Mouse (Mus musculus) lung, postnatal 0 days (tissue): ENCODE data around the gene Usp4. TPM values are rescaled to one million over a fixed set of nuclear protein-coding genes. Genes with fewer than 3 reads are reported as not detected.

Experiments
- ATAC-seq: fragments of 200-750 bp; cut with Nextera tagmentation; 2 replicates; pipeline ENCODE4 v1.8.0; 2017; ENCODE audit warnings: moderate library complexity
- DNase-seq: peaks from one replicate; pipeline ENCODE4 v3.0.0-alpha.2; 2016; ENCODE audit warnings: low spot score
- H3K27ac ChIP-seq: fragments of 300-500 bp; sonication (generic); 2 replicates; pipeline ENCODE4 v1.5.1; 2014; ENCODE audit warnings: antibody characterized with exemption, mild to moderate bottlenecking, low read length, mixed read lengths
- H3K27me3 ChIP-seq: fragments of 300-500 bp; sonication (generic); replicated peaks from 2 replicates; pipeline ENCODE4 v1.6.1; 2014; ENCODE audit warnings: low read length, mixed read lengths; ENCODE audit not compliant: insufficient read depth
- H3K36me3 ChIP-seq: fragments of 300-500 bp; sonication (generic); 2 replicates; pipeline ENCODE4 v1.6.1; 2014; ENCODE audit warnings: low read length, mixed read lengths; ENCODE audit not compliant: insufficient read depth
- H3K4me1 ChIP-seq: fragments of 300-500 bp; sonication (generic); 2 replicates; pipeline ENCODE4 v1.6.1; 2014; ENCODE audit warnings: antibody characterized with exemption, low read depth, low read length, mixed read lengths; ENCODE audit not compliant: insufficient read depth
- H3K4me2 ChIP-seq: fragments of 300-500 bp; sonication (generic); replicated peaks from 2 replicates; pipeline ENCODE4 v1.6.1; 2014; ENCODE audit warnings: low read depth, mild to moderate bottlenecking, low read length, moderate library complexity, mixed read lengths
- H3K4me3 ChIP-seq: fragments of 300-500 bp; sonication (generic); 2 replicates; pipeline ENCODE4 v1.5.1; 2014; ENCODE audit warnings: low read depth, low read length
- H3K9ac ChIP-seq: fragments of 300-500 bp; sonication (generic); replicated peaks from 2 replicates; pipeline ENCODE4 v1.6.1; 2014; ENCODE audit warnings: low read depth, mild to moderate bottlenecking
- H3K9me3 ChIP-seq: fragments of 300-500 bp; sonication (generic); 2 replicates; pipeline ENCODE4 v1.6.1; 2016; ENCODE audit warnings: low read length, mixed read lengths
- CTCF ChIP-seq: IDR thresholded peaks from 2 replicates; pipeline ENCODE4 v1.5.1; 2016; ENCODE audit warnings: antibody characterized with exemption, mild to moderate bottlenecking
- EP300 ChIP-seq: IDR thresholded peaks from 2 replicates; pipeline ENCODE4 v1.6.1; 2016; ENCODE audit warnings: antibody characterized with exemption, mild to moderate bottlenecking, control low read depth
- WGBS: fragments of 180-500 bp; shearing (Covaris S2); extraction: QIAGEN DNeasy Blood & Tissue Kit; methylation state at CpG from one replicate; pipeline ENCODE4 v1.1.7; 2014; 5-methylcytosine and 5-hydroxymethylcytosine counted together
- polyA plus RNA-seq: library from polyadenylated mRNA; unstranded; fragments of >200 nt; fragmentation: Nextera tagmentation; extraction: Ambion mirVana; gene quantifications from 2 replicates; pipeline ENCODE4 v1.2.1, GENCODE M21; 2015

Usp4 gene
- polyA plus RNA-seq, 1 experiment from 2014 or later: 61.4 TPM

- no peak overlapping the region for H3K4me3 ChIP-seq
- H3K4me1 ChIP-seq: no peaks in the 10 kb centered on the region
- no peaks in the 10 kb centered on the region for H3K9me3 ChIP-seq
- no peak overlapping the region for H3K9ac ChIP-seq
- DNase-seq: no peak
- 79% methylated on average over 9 of the region's 9 CpGs for WGBS
- H3K36me3 ChIP-seq: no peaks in the 10 kb centered on the region
- no peak overlapping the region for H3K27ac ChIP-seq
- ATAC-seq: no peak
- no peaks in the 10 kb centered on the region for H3K27me3 ChIP-seq
- no peak overlapping the region for H3K4me2 ChIP-seq
- no peak for TF ChIP-seq CTCF
- no peak for TF ChIP-seq EP300
Measured at GRCm38 (mm10) chr9:108411381-108411942, 63.8 kb downstream of the Usp4 start.

DNA sequence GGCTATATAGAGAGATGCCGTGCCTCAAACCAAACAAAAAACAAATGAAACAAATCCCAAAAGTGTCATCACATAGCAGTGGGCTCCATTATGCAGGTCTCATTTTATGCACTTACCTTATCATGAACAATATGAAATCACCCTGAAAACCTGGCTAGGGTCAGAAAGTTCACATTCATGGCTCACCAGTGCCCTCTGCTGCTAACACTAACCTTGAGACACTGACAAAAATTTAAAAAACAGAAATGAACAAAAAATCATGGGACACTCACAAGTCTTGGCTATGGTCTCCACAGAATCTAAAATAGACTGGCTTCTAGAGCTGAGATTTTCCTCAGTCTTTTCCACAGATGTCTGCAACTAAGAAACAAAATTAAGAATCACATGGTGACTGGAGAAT, 64.6 kb downstream of the Usp4 start:
- Histone ChIP-seq H3K9me3 (no peaks in the 10 kb centered on the region), H3K4me3 (no peak overlapping the region), H3K9ac (no peak overlapping the region), H3K4me1 (no peaks in the 10 kb centered on the region), H3K4me2 (no peak overlapping the region), H3K27me3 (no peaks in the 10 kb centered on the region), H3K36me3 (no peaks in the 10 kb centered on the region), H3K27ac (no peak overlapping the region)
- no peak for ATAC-seq
- WGBS: 74% methylated on average over 1 of the region's 1 CpGs
- TF ChIP-seq CTCF: peak; percentile 54
- TF ChIP-seq EP300: no peak
- DNase-seq: peak; percentile 44

DNA sequence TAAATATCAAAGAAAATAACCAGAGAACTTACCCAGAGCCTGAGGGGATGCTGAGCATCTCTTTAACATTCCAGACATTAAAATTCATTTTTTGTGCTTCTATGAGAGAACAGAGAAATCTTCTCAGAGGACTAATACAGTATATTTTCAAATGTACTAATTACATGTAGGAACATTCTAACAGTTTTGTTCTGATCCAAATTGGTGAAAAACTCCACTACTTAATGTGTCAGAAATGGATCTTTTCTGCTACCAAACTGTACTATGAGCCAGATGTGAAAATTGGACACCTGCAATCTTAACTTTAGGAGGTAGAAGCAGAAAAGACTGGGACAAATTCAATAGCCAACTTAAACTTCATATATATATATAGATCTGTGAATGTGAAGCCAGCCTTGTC, 80.7 kb downstream of the Usp4 start, which contains the start of gene Ccdc36:
Ccdc36 (minus strand) TSS at position 101 of the 400 bp plus-strand sequence.
- Histone ChIP-seq H3K9ac (no peak within 1 kb of the TSS), H3K4me1 (no peaks in the 10 kb centered on the region), H3K4me3 (no peak within 1 kb of the TSS), H3K27me3 (no peaks in the 10 kb centered on the region), H3K4me2 (no peak within 1 kb of the TSS), H3K27ac (no peak within 1 kb of the TSS), H3K36me3 (no peaks in the 10 kb centered on the region), H3K9me3 (no peaks in the 10 kb centered on the region)
- DNase-seq (no peak), ATAC-seq (no peak)
- no peak for TF ChIP-seq EP300
- no peak for TF ChIP-seq CTCF

DNA sequence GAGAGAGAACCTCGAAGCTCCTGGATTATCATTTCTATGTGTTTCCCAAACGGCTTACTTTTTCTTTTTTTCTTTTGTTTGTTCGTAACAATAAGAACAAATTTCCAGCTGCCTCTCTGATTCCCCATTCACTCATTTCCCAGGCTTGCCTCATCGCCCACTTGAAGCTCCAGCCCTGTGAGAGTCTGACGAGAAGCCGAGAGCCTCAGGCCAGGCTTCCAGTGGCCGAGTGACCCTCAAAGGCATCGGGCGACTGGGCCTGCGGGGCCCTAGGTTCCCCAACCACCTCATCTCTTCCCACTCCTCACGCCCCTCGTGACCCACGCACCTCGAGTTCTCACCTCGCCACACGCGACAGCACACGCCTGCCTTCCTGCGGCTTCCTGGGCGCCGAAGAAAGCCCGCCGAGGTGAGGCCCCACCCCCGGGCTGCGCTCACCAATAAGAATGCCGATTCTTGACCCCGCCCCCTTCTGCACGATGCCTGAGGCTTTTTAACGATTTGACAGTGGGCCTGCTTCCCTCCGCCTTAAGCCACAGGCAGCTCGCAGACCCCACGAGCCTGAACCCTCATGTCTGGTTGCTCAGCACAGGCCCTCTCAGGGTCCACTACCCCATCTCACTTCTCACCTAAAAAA, 83.9 kb downstream of the Usp4 start:
- Histone ChIP-seq H3K4me3 (peak overlapping the region; percentile 20; the same call in 1 of the 2 replicates), H3K4me2 (peak overlapping the region; percentile 51), H3K4me1 (no peaks in the 10 kb centered on the region), H3K36me3 (no peaks in the 10 kb centered on the region), H3K27ac (no peak overlapping the region), H3K9me3 (no peaks in the 10 kb centered on the region), H3K9ac (no peak overlapping the region), H3K27me3 (no peaks in the 10 kb centered on the region)
- 39% methylated on average over 32 of the region's 32 CpGs for WGBS
- TF ChIP-seq CTCF (no peak), EP300 (no peak)
- ATAC-seq (peak; percentile 82), DNase-seq (peak; percentile 72)

GRCm38 (mm10) chr9:108436182-108436581, 88.5 kb downstream of the Usp4 start, which contains the start of gene BC048562:
TSS of gene BC048562 (plus strand) at chr9:108436482.
- Histone ChIP-seq H3K4me2 (no peak within 1 kb of the TSS), H3K4me3 (no peak within 1 kb of the TSS), H3K9ac (no peak within 1 kb of the TSS), H3K36me3 (no peaks in the 10 kb centered on the region), H3K27me3 (no peaks in the 10 kb centered on the region), H3K4me1 (peaks cover 4% of the 10 kb centered on the region; the same call in 1 of the 2 replicates), H3K9me3 (no peaks in the 10 kb centered on the region), H3K27ac (no peak within 1 kb of the TSS)
- 71% methylated on average over 3 of the region's 3 CpGs for WGBS
- TF ChIP-seq CTCF (no peak), EP300 (no peak)
- DNase-seq (no peak), ATAC-seq (no peak)

DNA sequence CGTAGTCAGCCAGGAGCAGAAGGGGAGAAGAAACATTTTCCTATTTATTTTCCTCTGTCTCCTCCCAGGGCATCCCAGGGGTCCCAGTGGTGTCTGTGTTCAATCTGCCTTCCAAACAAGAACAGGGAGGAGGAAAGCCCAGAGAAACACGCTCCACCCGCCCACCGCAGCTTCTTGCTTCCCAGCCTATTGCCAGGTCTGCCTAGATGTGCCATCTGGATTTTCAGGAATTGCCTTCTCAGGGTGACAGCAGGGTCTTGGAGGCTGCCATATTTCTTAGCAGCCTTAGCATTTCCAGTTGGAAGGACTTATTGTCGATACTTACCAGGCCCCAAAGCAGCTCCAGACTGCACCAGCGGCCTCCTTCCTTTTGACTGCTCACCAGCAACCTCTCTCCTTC, 91.5 kb downstream of the Usp4 start:
- no peak overlapping the region for H3K4me2 ChIP-seq
- TF ChIP-seq EP300 (no peak), CTCF (no peak)
- no peak overlapping the region for H3K4me3 ChIP-seq
- H3K9ac ChIP-seq: no peak overlapping the region
- H3K4me1 ChIP-seq: peaks cover 4% of the 10 kb centered on the region; the same call in 1 of the 2 replicates
- 88% methylated on average over 6 of the region's 6 CpGs for WGBS
- DNase-seq (no peak), ATAC-seq (no peak)
- H3K9me3 ChIP-seq: no peaks in the 10 kb centered on the region
- no peak overlapping the region for H3K27ac ChIP-seq
- H3K36me3 ChIP-seq: no peaks in the 10 kb centered on the region
- no peaks in the 10 kb centered on the region for H3K27me3 ChIP-seq
